Mouse (Mus musculus) CH12.LX (cell line): ENCODE measurements around the gene Aff1.

ENCODE experiments used
- BHLHE40 ChIP-seq: IDR thresholded peaks from 2 replicates; pipeline ENCODE4 v1.6.1; 2011; ENCODE audit warnings: mild to moderate bottlenecking, low read depth, low read length, improper control_type of control experiment
- CTCF ChIP-seq, 2 experiments: IDR thresholded peaks in 1 of 2; conservative IDR thresholded peaks in 1 of 2; 2 replicates each; pipeline ENCODE4 v1.5.1; 2011 to 2012; ENCODE audit warnings: low read depth in 2 of 2, low read length in 2 of 2, improper control_type of control experiment in 1 of 2, inconsistent platforms in 1 of 2, mild to moderate bottlenecking in 1 of 2, moderate library complexity in 1 of 2
- E2F4 ChIP-seq: IDR thresholded peaks from 2 replicates; pipeline ENCODE4 v1.6.1; 2011; ENCODE audit warnings: low read depth, low read length, improper control_type of control experiment; ENCODE audit not compliant: insufficient replicate concordance
- EP300 ChIP-seq: IDR thresholded peaks from 2 replicates; pipeline ENCODE4 v1.6.1; 2011; ENCODE audit warnings: low read length, improper control_type of control experiment
- ETS1 ChIP-seq: conservative IDR thresholded peaks from 2 replicates; pipeline ENCODE4 v1.6.1; 2012; ENCODE audit warnings: low read depth, mild to moderate bottlenecking, inconsistent platforms, low read length, improper control_type of control experiment, moderate library complexity
- GABPA ChIP-seq: IDR thresholded peaks from 2 replicates; pipeline ENCODE4 v1.6.1; 2012; ENCODE audit warnings: low read depth, low read length, improper control_type of control experiment, inconsistent platforms; ENCODE audit not compliant: insufficient replicate concordance
- JUN ChIP-seq: IDR thresholded peaks from 2 replicates; pipeline ENCODE4 v1.6.1; 2011; ENCODE audit warnings: low read depth, mild to moderate bottlenecking, low read length, improper control_type of control experiment, moderate library complexity; ENCODE audit not compliant: insufficient read depth
- MEF2A ChIP-seq: IDR thresholded peaks from 2 replicates; pipeline ENCODE4 v1.6.1; 2014; ENCODE audit warnings: low read depth, mild to moderate bottlenecking, inconsistent platforms, low read length, improper control_type of control experiment, borderline replicate concordance
- NELFE ChIP-seq: IDR thresholded peaks from 2 replicates; pipeline ENCODE4 v1.6.1; 2011; ENCODE audit warnings: low read depth, low read length, improper control_type of control experiment
- POLR2A ChIP-seq: IDR thresholded peaks from 2 replicates; pipeline ENCODE4 v1.6.1; 2011; ENCODE audit warnings: low read depth, mild to moderate bottlenecking, improper control_type of control experiment, low read length
- SMC3 ChIP-seq: IDR thresholded peaks from 2 replicates; pipeline ENCODE4 v1.6.1; 2011; ENCODE audit warnings: low read depth, low read length, improper control_type of control experiment
- TBP ChIP-seq: conservative IDR thresholded peaks from 2 replicates; pipeline ENCODE4 v1.6.1; 2011; ENCODE audit warnings: low read depth, low read length, improper control_type of control experiment
- USF1 ChIP-seq: IDR thresholded peaks from 2 replicates; pipeline ENCODE4 v1.6.1; 2014; ENCODE audit warnings: low read depth, mild to moderate bottlenecking, inconsistent platforms, low read length, improper control_type of control experiment

GRCm38 (mm10) chr5:103644167-103644566, 48.0 kb upstream of the Aff1 start:
- TF ChIP-seq E2F4 (no peak), POLR2A (no peak), BHLHE40 (no peak), JUN (no peak), GABPA (no peak), ETS1 (no peak), CTCF (conservative IDR thresholded peaks at IDR 0.05 in 1 of 2, IDR thresholded peaks at IDR 0.05 in 1 of 2; ENCODE audit: low read depth in 2 of 2, low read length in 2 of 2) (no peak), EP300 (no peak), MEF2A (no peak), SMC3 (no peak), NELFE (no peak), USF1 (no peak), TBP (no peak)
